Mouse (Mus musculus): ENCODE measurements around the gene Anp32b.

DNA sequence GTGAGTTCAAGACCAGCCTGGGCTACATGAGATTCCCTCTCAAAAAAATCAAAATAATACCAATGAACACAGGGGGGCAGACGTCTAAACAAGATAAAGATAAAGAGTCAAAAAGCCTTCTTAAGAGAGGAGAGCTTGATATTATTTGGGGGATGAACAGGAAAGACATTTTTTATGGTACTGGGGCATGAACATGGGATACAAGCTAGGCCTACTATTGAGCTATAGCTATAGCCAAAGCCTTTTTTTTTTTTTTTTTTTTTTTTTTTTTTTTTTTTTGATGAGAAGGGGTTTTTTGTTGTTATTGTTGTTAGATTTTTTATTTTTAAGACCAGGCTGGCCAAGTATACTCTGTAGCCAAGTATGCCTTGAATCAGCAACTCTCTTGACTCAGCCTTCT is 38.6 kb upstream of the Anp32b start:
- TF ChIP-seq CTCF (IDR thresholded peaks at IDR 0.05; ENCODE audit: low read depth, low read length), result no peak
- no peak for TF ChIP-seq POLR2A (IDR thresholded peaks at IDR 0.05; ENCODE audit: insufficient read depth, low read length)

All from ES-Bruce4 (cell line).